Mouse (Mus musculus) bone marrow, adult 2 months (tissue): ENCODE measurements around the gene Olah. TPM values are rescaled to one million over a fixed set of nuclear protein-coding genes. Genes with fewer than 3 reads are reported as not detected.

ENCODE experiments used
- H3K27ac ChIP-seq: fragments of 200-500 bp; 2 replicates; pipeline ENCODE4 v1.5.1; 2012; ENCODE audit warnings: low read depth, mild to moderate bottlenecking, control low read depth, inconsistent platforms, low read length; ENCODE audit not compliant: control insufficient read depth, poor library complexity, insufficient read depth
- H3K4me1 ChIP-seq: fragments of 200-500 bp; 2 replicates; pipeline ENCODE4 v1.6.1; 2011; ENCODE audit warnings: low read length; ENCODE audit not compliant: control insufficient read depth, insufficient read depth
- H3K4me3 ChIP-seq: fragments of 200-500 bp; replicated peaks from 2 replicates; pipeline ENCODE3; 2011; ENCODE audit warnings: mild to moderate bottlenecking, low read depth, low read length, control low read depth; ENCODE audit not compliant: control insufficient read depth
- CTCF ChIP-seq: fragments of 200-500 bp; IDR thresholded peaks from 2 replicates; pipeline ENCODE4 v1.5.1; 2011; ENCODE audit warnings: low read length, control low read depth; ENCODE audit not compliant: control insufficient read depth, insufficient read depth
- POLR2A ChIP-seq: fragments of 200-500 bp; IDR thresholded peaks from 2 replicates; pipeline ENCODE4 v1.6.1; 2011; ENCODE audit warnings: low read depth, mild to moderate bottlenecking, control low read depth, low read length, borderline replicate concordance; ENCODE audit not compliant: control insufficient read depth
- WGBS: fragments of 180-500 bp; shearing (Covaris S2); methylation state at CpG from one replicate; pipeline ENCODE4 v1.1.7; 2018; 5-methylcytosine and 5-hydroxymethylcytosine counted together
- polyA plus RNA-seq: library from polyadenylated mRNA; stranded (reverse); fragments of >200 nt; gene quantifications from 2 replicates; pipeline ENCODE4 v1.2.4, GENCODE M21; 2011; ENCODE audit warnings: low replicate concordance; ENCODE audit not compliant: missing spikeins, insufficient read depth, insufficient read length

Olah gene
- polyA plus RNA-seq, 1 experiment: not detected

GRCm38 (mm10) chr2:3333761-3334160 is 63.2 kb downstream of the Olah start:
- Histone ChIP-seq H3K4me3 (no peak overlapping the region), H3K27ac (no peak overlapping the region), H3K4me1 (no peaks in the 10 kb centered on the region; the same call in 1 of the 2 replicates)
- TF ChIP-seq POLR2A (no peak), CTCF (no peak)
- WGBS: 54% methylated on average over 12 of the region's 12 CpGs

DNA sequence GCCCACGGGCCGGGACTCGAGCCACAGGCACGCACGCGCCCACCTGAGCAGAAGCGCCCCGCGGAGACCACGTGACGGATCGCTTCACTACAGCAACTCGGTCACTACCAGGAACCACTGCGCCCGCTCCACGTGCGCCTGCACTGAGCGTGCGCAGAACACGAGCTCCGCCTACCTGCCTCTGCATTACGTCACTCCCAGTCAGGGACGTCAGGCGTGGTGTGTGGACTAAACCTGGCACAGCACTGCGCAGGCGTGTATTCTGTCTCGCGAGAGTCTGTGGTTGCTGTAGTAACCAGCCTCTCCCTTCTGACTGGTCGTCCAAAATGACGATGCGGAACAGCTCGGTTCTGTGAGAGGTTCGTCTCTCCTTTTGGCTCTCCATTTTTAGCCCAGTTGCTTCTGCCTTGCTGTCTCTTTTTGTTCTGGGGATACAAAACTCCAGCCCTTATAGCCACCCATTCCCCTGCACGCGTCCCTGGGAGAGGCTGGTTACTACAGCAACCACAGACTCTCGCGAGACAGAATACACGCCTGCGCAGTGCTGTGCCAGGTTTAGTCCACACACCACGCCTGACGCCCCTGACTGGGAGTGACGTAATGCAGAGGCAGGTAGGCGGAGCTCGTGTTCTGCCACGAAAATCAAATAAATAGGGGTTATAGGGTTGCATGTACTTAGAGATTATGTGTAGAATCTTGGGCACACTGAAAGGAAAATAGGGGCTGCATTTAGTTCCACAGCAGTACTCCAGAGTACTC is 64.3 kb downstream of the Olah start, which contains the start of gene Rpp38:
Rpp38 (minus strand) TSS at position 160 of the 759 bp plus-strand sequence.
- no peaks in the 10 kb centered on the region; the same call in 1 of the 2 replicates for H3K4me1 ChIP-seq
- TF ChIP-seq CTCF: no peak
- TF ChIP-seq POLR2A: no peak; the same call in 1 of the 2 replicates
- peak within 1 kb of the TSS; percentile 80 for H3K4me3 ChIP-seq
- peak within 1 kb of the TSS; percentile 14 for H3K27ac ChIP-seq
- under 1% methylated on average over 45 of the region's 45 CpGs for WGBS

GRCm38 (mm10) chr2:3332056-3332455 is 65.0 kb downstream of the Olah start:
- TF ChIP-seq CTCF (no peak), POLR2A (no peak)
- Histone ChIP-seq H3K27ac (peak overlapping the region; percentile 12; the same call in 1 of the 2 replicates), H3K4me1 (no peaks in the 10 kb centered on the region; the same call in 1 of the 2 replicates), H3K4me3 (peak overlapping the region; percentile 80)
- WGBS: 0% methylated on average over 21 of the region's 21 CpGs

- TF ChIP-seq POLR2A: no peak
- TF ChIP-seq CTCF: no peak
- Histone ChIP-seq H3K4me3 (no peak overlapping the region), H3K4me1 (no peaks in the 10 kb centered on the region; the same call in 1 of the 2 replicates), H3K27ac (no peak overlapping the region)
- 60% methylated on average over 5 of the region's 5 CpGs for WGBS
Measured at GRCm38 (mm10) chr2:3331071-3331703, 65.8 kb downstream of the Olah start.

DNA sequence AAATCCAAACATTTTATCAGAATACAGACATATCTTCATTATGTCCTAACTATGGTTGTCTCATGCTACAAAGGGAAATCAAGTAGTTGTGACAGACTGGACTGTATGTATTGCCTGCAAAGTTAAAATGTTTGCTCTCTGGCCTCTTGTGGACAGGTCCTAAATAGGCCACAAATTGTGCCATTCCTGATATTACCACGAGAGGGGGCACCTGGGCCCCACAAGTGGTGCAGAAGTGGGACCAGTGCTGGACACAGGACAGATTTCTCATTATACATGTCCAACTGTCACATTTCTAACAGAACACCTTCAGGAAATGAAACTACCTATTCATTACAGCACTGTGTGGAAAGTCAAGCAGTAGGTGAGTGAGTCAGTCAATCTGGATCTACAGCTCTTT is 69.7 kb downstream of the Olah start:
- no peaks in the 10 kb centered on the region; the same call in 1 of the 2 replicates for H3K4me1 ChIP-seq

DNA sequence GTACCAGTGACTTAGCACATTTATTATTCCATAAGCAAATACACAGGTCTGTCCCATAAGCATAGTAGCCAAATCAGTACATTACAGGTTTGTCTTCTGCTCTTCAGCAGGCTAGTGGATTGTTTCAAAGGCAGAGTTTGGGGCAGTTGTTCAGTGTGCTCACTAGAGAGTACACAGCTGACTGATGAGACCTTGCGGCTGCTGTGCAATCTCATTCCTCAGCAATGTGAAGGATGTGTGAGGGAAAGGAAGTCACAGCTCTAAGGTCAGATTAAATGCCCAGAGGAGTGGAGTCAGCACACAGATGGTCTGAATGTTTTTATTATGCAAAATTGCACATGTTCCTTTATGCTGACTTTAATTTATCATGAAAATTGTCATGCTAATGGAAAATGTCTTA is 70.5 kb downstream of the Olah start:
- Histone ChIP-seq H3K4me3 (no peak overlapping the region), H3K4me1 (no peaks in the 10 kb centered on the region; the same call in 1 of the 2 replicates), H3K27ac (no peak overlapping the region)
- WGBS: 93% methylated on average over 1 of the region's 1 CpGs
- TF ChIP-seq CTCF (no peak), POLR2A (no peak)

More for the DNA sequence above, 69.7 kb downstream of the Olah start:
- Histone ChIP-seq H3K4me3 (no peak overlapping the region), H3K27ac (no peak overlapping the region)
- 9% methylated on average over 1 of the region's 1 CpGs for WGBS
- TF ChIP-seq CTCF: peak; percentile 65
- no peak for TF ChIP-seq POLR2A

DNA sequence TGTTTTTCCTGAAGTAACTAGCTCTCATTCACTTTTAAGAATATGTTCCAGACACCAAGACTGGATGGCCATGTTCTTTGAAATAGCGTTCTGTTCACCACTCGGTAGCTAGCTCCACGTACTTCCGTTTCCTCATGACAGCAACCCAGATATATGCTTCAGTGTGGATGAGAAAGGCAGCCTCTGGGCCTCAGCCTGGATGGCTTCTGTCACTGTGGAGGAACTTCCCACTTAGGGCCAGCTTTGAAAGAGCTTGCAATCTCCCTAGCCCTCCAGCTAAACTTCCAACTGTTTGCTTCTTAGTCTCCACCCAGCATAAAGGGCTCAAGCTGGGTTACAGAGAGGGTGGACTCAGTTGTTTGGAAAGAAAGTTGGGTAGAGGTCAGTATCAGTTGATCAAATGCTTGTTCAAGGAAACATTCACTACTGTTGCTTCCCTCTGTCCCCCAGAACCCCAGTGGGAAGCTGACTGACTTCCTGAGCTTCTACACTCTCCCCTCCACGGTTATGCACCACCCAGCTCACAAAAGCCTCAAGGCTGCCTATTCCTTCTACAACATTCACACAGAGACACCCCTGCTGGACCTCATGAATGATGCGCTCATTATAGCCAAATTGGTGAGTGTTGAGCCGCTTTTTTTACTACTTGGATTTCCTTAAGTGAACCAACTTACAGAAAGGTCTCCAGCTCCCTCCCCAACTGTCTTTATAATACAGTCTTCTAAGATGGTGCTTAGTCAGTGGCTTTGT is 72.5 kb downstream of the Olah start:
- no peaks in the 10 kb centered on the region for H3K4me1 ChIP-seq
- TF ChIP-seq CTCF: no peak
- TF ChIP-seq POLR2A: no peak
- no peak overlapping the region for H3K4me3 ChIP-seq
- 85% methylated on average over 7 of the region's 7 CpGs for WGBS
- H3K27ac ChIP-seq: no peak overlapping the region

GRCm38 (mm10) chr2:3323132-3323531 is 73.9 kb downstream of the Olah start:
- Histone ChIP-seq H3K27ac (no peak overlapping the region), H3K4me3 (no peak overlapping the region), H3K4me1 (no peaks in the 10 kb centered on the region)
- 77% methylated on average over 2 of the region's 2 CpGs for WGBS
- TF ChIP-seq POLR2A (no peak), CTCF (no peak)
